Mouse (Mus musculus) stomach, postnatal 0 days (tissue): ENCODE results near the gene Mgmt. TPM values are rescaled to one million over a fixed set of nuclear protein-coding genes. Genes with fewer than 3 reads are reported as not detected.

Source experiments
- ATAC-seq: fragments of 200-750 bp; cut with Nextera tagmentation; 2 replicates; pipeline ENCODE4 v1.8.0; 2017; ENCODE audit not compliant: low FRiP score, low TSS enrichment
- DNase-seq: peaks from one replicate; pipeline ENCODE4 v3.0.0-alpha.2; 2016; ENCODE audit warnings: low spot score
- H3K27ac ChIP-seq: fragments of 300-500 bp; sonication (generic); replicated peaks from 2 replicates; pipeline ENCODE4 v1.5.1; 2014; ENCODE audit warnings: mild to moderate bottlenecking, control low read depth
- H3K27me3 ChIP-seq: fragments of 300-500 bp; sonication (generic); 2 replicates; pipeline ENCODE4 v1.6.1; 2014; ENCODE audit warnings: low read length; ENCODE audit not compliant: control insufficient read depth, insufficient read depth
- H3K36me3 ChIP-seq: fragments of 300-500 bp; sonication (generic); 2 replicates; pipeline ENCODE4 v1.6.1; 2014; ENCODE audit warnings: low read length, mixed read lengths; ENCODE audit not compliant: control insufficient read depth, insufficient read depth
- H3K4me1 ChIP-seq: fragments of 300-500 bp; sonication (generic); replicated peaks from 2 replicates; pipeline ENCODE4 v1.6.1; 2014; ENCODE audit warnings: antibody characterized with exemption; ENCODE audit not compliant: control insufficient read depth, insufficient read depth
- H3K4me2 ChIP-seq: fragments of 300-500 bp; sonication (generic); replicated peaks from 2 replicates; pipeline ENCODE4 v1.6.1; 2014; ENCODE audit warnings: low read depth, mild to moderate bottlenecking, control low read depth, moderate library complexity
- H3K4me3 ChIP-seq: fragments of 300-500 bp; sonication (generic); 2 replicates; pipeline ENCODE4 v1.5.1; 2014; ENCODE audit warnings: low read depth, low read length, control low read depth
- H3K9ac ChIP-seq: fragments of 300-500 bp; sonication (generic); 2 replicates; pipeline ENCODE4 v1.6.1; 2014; ENCODE audit warnings: mild to moderate bottlenecking, low read length, control low read depth, mixed read lengths
- H3K9me3 ChIP-seq: fragments of 300-500 bp; sonication (generic); 2 replicates; pipeline ENCODE4 v1.6.1; 2016; ENCODE audit warnings: low read length; ENCODE audit not compliant: control insufficient read depth
- CTCF ChIP-seq: IDR thresholded peaks from 2 replicates; pipeline ENCODE4 v1.5.1; 2016; ENCODE audit warnings: antibody characterized with exemption, low read depth, mild to moderate bottlenecking, moderate library complexity
- EP300 ChIP-seq: optimal IDR thresholded peaks from 2 replicates; pipeline ENCODE3; 2016; ENCODE audit warnings: antibody characterized with exemption
- WGBS: fragments of 180-500 bp; shearing (Covaris S2); extraction: QIAGEN DNeasy Blood & Tissue Kit; methylation state at CpG from one replicate; pipeline ENCODE4 v1.1.7; 2014; 5-methylcytosine and 5-hydroxymethylcytosine counted together
- polyA plus RNA-seq: library from polyadenylated mRNA; unstranded; fragments of >200 nt; fragmentation: Nextera tagmentation; extraction: Ambion mirVana; gene quantifications from 2 replicates; pipeline ENCODE4 v1.2.1, GENCODE M21; 2015

Mgmt gene
- polyA plus RNA-seq, 1 experiment from 2014 or later: 5.5 TPM

GRCm38 (mm10) chr7:137131957-137132356 lies 237.5 kb downstream of the Mgmt start:
- no peak overlapping the region for H3K9ac ChIP-seq
- H3K4me1 ChIP-seq: no peaks in the 10 kb centered on the region
- no peaks in the 10 kb centered on the region for H3K36me3 ChIP-seq
- no peak for TF ChIP-seq CTCF
- no peak for TF ChIP-seq EP300
- H3K27ac ChIP-seq: no peak overlapping the region
- H3K4me2 ChIP-seq: no peak overlapping the region
- H3K27me3 ChIP-seq: no peaks in the 10 kb centered on the region
- ATAC-seq: no peak
- H3K4me3 ChIP-seq: no peak overlapping the region
- no peaks in the 10 kb centered on the region for H3K9me3 ChIP-seq
- WGBS: 80% methylated on average over 5 of the region's 5 CpGs
- no peak for DNase-seq

GRCm38 (mm10) chr7:137138101-137138500 lies 243.7 kb downstream of the Mgmt start:
- Histone ChIP-seq H3K4me3 (no peak overlapping the region), H3K9me3 (no peaks in the 10 kb centered on the region), H3K27ac (no peak overlapping the region), H3K4me2 (no peak overlapping the region), H3K27me3 (no peaks in the 10 kb centered on the region), H3K4me1 (no peaks in the 10 kb centered on the region), H3K36me3 (no peaks in the 10 kb centered on the region), H3K9ac (no peak overlapping the region)
- DNase-seq (no peak), ATAC-seq (no peak)
- TF ChIP-seq CTCF (no peak), EP300 (no peak)
- 59% methylated on average over 5 of the region's 5 CpGs for WGBS

GRCm38 (mm10) chr7:137140321-137140720 lies 245.9 kb downstream of the Mgmt start:
- Histone ChIP-seq H3K36me3 (no peaks in the 10 kb centered on the region), H3K9me3 (no peaks in the 10 kb centered on the region), H3K4me1 (no peaks in the 10 kb centered on the region), H3K27me3 (no peaks in the 10 kb centered on the region), H3K27ac (no peak overlapping the region), H3K9ac (no peak overlapping the region), H3K4me2 (no peak overlapping the region), H3K4me3 (no peak overlapping the region)
- 67% methylated on average over 7 of the region's 7 CpGs for WGBS
- TF ChIP-seq EP300: no peak
- TF ChIP-seq CTCF: no peak
- no peak for DNase-seq
- no peak for ATAC-seq

- TF ChIP-seq EP300 (no peak), CTCF (no peak)
- no peak for DNase-seq
- H3K4me1 ChIP-seq: no peaks in the 10 kb centered on the region
- no peak overlapping the region for H3K4me3 ChIP-seq
- H3K4me2 ChIP-seq: no peak overlapping the region
- H3K27ac ChIP-seq: no peak overlapping the region
- ATAC-seq: no peak
- WGBS: 49% methylated on average over 3 of the region's 3 CpGs
- H3K36me3 ChIP-seq: no peaks in the 10 kb centered on the region
- H3K27me3 ChIP-seq: no peaks in the 10 kb centered on the region
- H3K9ac ChIP-seq: no peak overlapping the region
- H3K9me3 ChIP-seq: no peaks in the 10 kb centered on the region
These were observed 247.0 kb downstream of the Mgmt start for GRCm38 (mm10) chr7:137141386-137141785.

- Histone ChIP-seq H3K9me3 (no peaks in the 10 kb centered on the region), H3K27ac (no peak overlapping the region), H3K36me3 (no peaks in the 10 kb centered on the region), H3K4me1 (no peaks in the 10 kb centered on the region), H3K9ac (no peak overlapping the region), H3K27me3 (no peaks in the 10 kb centered on the region), H3K4me3 (no peak overlapping the region), H3K4me2 (no peak overlapping the region)
- no peak for TF ChIP-seq EP300
- TF ChIP-seq CTCF: no peak
- DNase-seq: no peak
- no peak for ATAC-seq
- WGBS: 85% methylated on average over 12 of the region's 12 CpGs
These were observed 252.7 kb downstream of the Mgmt start for GRCm38 (mm10) chr7:137147101-137147500.

GRCm38 (mm10) chr7:137151854-137152253 lies 257.4 kb downstream of the Mgmt start:
- H3K27me3 ChIP-seq: no peaks in the 10 kb centered on the region
- H3K36me3 ChIP-seq: no peaks in the 10 kb centered on the region
- H3K9ac ChIP-seq: no peak overlapping the region
- no peak overlapping the region for H3K27ac ChIP-seq
- TF ChIP-seq EP300 (no peak), CTCF (no peak)
- H3K4me2 ChIP-seq: no peak overlapping the region
- H3K4me3 ChIP-seq: no peak overlapping the region
- no peaks in the 10 kb centered on the region for H3K4me1 ChIP-seq
- peak; percentile 76 for ATAC-seq
- no peak for DNase-seq
- no peaks in the 10 kb centered on the region for H3K9me3 ChIP-seq
- 83% methylated on average over 2 of the region's 2 CpGs for WGBS
